Mouse (Mus musculus): ENCODE measurements around the gene Npas2.

Npas2 gene

GRCm38 (mm10) chr1:39381017-39381416 lies 187.5 kb downstream of the Npas2 start:
- DNase-seq: no peak

- no peak for DNase-seq
Observed at GRCm38 (mm10) chr1:39384914-39385313, 191.4 kb downstream of the Npas2 start.

- peak; percentile 69 to 70 for DNase-seq
Observed at GRCm38 (mm10) chr1:39386456-39386855, 192.9 kb downstream of the Npas2 start.

GRCm38 (mm10) chr1:39387497-39387896 lies 194.0 kb downstream of the Npas2 start:
- peak; percentile 61 to 70 for DNase-seq

GRCm38 (mm10) chr1:39388163-39388562 lies 194.6 kb downstream of the Npas2 start:
- no peak for DNase-seq

GRCm38 (mm10) chr1:39389338-39389737 lies 195.8 kb downstream of the Npas2 start:
- no peak for DNase-seq

- no peak for DNase-seq
Observed at GRCm38 (mm10) chr1:39391652-39392051, 198.1 kb downstream of the Npas2 start.

GRCm38 (mm10) chr1:39392189-39392588 lies 198.7 kb downstream of the Npas2 start:
- DNase-seq: peak; percentile 90 to 93

GRCm38 (mm10) chr1:39393217-39393867 lies 199.8 kb downstream of the Npas2 start:
- DNase-seq: no peak

GRCm38 (mm10) chr1:39394096-39394495 lies 200.6 kb downstream of the Npas2 start:
- DNase-seq: no peak

- no peak for DNase-seq
Observed at GRCm38 (mm10) chr1:39394650-39395049, 201.1 kb downstream of the Npas2 start.

GRCm38 (mm10) chr1:39396347-39396746 lies 202.8 kb downstream of the Npas2 start:
- no peak for DNase-seq

- DNase-seq: no peak
Observed at GRCm38 (mm10) chr1:39398284-39398683, 204.8 kb downstream of the Npas2 start.

GRCm38 (mm10) chr1:39399228-39399627 lies 205.7 kb downstream of the Npas2 start:
- no peak for DNase-seq

- no peak for DNase-seq
Observed at GRCm38 (mm10) chr1:39400173-39400572, 206.6 kb downstream of the Npas2 start.

GRCm38 (mm10) chr1:39407108-39407507 lies 213.6 kb downstream of the Npas2 start:
- no peak for DNase-seq

GRCm38 (mm10) chr1:39408123-39408522 lies 214.6 kb downstream of the Npas2 start:
- DNase-seq: no peak

- DNase-seq: no peak
Observed at GRCm38 (mm10) chr1:39408668-39409067, 215.1 kb downstream of the Npas2 start.

GRCm38 (mm10) chr1:39410085-39410821 lies 216.7 kb downstream of the Npas2 start:
- DNase-seq: no peak

Data from cerebellum, postnatal 10 days (tissue).